Mouse (Mus musculus): Measurements from ENCODE around the gene Rps25. TPM values are rescaled to one million over a fixed set of nuclear protein-coding genes. Genes with fewer than 3 reads are reported as not detected.
"Not testable (repeated sequence)": the region's sequence is repeated elsewhere in the genome, so short reads cannot be mapped to it uniquely, and the experiment has no call there.

Rps25 gene
- 1,000 to 10,000 TPM; 3,659 to 4,118 TPM for polyA plus RNA-seq (2017; shearing (Covaris generic))

- ATAC-seq = peak; percentile 93
Measured at GRCm38 (mm10) chr9:44406906-44407751, at the start of gene Rps25, which contains the start of gene Trappc4. TSS of gene Rps25 (plus strand) at chr9:44407139. TSS of gene Trappc4 (minus strand) at chr9:44407600.

GRCm38 (mm10) chr9:44357207-44357606, 49.7 kb upstream of the Rps25 start:
- ATAC-seq = no peak

DNA sequence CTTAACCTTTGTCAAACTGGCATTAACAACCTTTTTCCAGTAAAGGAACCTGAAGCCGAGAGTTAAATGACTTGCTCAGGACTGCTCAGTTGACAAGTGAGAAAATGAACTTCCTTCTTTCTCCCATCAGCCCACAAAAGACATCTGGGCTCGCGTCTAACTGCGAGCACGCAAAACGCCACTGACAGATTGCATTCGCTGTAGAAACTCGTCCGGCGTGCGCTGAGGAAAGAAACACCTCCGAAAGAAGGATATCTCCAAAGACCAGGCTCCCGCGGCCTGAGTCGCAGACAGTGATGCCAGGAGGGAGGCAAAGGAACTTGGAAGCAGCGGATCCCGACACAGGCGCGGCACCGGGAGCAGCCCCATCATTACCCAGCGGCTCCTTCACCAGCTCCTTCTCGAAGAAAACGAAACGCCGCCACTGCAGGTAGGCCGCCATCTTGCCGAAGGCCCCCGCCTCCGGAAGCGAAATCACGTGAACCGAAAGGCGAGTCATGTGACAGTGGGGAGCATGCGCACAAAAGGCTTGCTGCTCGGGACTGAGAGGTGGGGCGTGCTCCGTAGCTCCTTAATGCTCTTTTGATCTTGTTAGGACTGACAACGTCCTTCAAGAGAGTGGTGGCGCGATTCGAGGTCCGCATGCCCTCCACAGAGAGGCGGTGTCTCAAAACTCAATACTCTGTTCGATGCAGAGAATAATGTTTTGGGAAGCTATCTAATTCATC, 45.6 kb upstream of the Rps25 start, which contains the start of gene Vps11:
Gene Vps11 (minus strand): TSS at position 481 of the 728 bp plus-strand sequence.
- peak; percentile 91 for ATAC-seq

GRCm38 (mm10) chr9:44361931-44362330, 45.0 kb upstream of the Rps25 start:
- not testable (repeated sequence) for ATAC-seq

DNA sequence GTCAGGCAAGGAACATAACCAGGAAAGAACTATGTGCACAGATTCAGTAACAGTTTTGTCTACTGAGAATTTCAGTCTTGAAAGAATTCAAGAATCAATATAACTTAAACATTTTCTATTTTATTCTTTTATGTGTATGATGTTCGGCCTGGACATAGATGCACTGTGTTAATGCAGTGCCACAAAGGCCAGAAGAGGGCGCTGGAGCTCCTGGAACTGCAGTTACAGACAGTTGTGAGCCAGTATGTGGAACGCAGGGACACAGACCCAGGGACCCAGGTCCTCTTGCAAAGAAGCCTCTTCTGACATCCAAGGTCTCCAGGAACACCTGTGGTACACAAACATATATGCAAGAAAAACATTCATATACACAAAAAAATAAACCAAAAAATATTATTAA, 42.5 kb upstream of the Rps25 start:
- no peak for ATAC-seq

- ATAC-seq = no peak
Measured at GRCm38 (mm10) chr9:44373386-44373785, 33.6 kb upstream of the Rps25 start.

DNA sequence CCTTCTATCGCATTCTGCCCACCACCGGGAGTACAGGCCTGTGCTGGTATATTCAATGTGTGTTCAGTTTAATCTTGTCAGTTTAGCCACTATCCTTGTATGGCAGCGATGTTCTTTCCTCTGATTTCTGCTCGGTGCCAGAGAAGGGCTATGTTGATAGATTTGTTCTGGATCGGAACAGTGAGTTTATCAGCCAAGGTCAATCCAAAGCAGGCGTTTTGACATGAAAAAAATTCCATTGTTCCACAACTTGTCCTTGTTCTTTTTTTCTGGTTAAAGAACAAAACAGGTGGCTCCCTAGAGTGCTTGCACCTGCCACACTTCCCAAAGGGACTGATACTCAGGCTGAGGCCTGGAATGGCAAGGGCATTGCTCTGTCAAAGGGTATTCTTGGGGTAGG, 30.8 kb upstream of the Rps25 start:
- no peak for ATAC-seq

DNA sequence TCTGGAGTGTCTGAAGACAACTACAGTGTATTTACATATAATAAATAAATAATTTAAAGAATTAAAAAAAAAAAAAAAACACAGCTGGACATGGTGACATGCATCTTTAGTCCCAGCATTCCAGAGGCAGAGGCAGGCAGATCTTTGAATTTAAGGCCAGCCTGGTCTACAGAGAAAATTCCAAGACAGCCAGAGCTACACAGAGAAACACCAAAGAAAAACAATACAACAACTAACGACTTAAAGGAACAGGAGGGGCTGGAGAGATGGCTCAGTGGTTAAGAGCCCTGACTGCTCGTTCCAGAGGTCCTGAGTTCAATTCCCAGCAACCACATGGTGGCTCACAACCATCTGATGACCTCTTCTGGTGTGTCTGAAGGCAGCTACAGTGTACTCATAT, 29.6 kb upstream of the Rps25 start:
- not testable (repeated sequence) for ATAC-seq

DNA sequence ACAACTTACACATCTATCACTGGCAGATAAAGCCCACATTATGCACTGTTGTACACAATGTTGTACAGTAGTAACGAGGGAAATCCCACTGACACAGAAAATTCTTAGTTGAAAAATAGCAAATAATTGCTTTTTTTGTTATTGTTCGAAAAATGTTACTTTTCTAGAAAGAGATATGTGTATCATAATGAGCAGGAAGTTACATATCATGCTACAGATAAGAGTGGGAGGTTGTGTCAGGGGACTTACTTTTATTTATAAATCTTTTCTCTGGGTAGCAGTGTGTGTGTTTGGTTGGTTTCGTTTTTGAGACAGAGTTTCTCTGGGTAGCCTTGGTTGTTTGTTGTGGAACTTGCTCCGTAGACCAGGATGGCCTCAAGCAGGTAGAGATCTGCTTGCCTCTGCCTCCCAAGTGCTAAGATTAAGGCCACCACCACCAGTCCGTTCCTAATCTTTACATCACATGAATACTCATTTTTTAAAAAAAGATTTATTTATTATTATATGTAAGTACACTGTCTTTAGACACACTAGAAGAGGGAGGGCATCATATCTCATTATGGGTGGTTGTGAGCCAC, 28.7 kb upstream of the Rps25 start:
- peak; percentile 7 for ATAC-seq

GRCm38 (mm10) chr9:44379054-44379834, 27.7 kb upstream of the Rps25 start, which contains the start of gene Hyou1:
TSS of gene Hyou1 (plus strand) at chr9:44379490.
- ATAC-seq = peak; percentile 91

GRCm38 (mm10) chr9:44379862-44380261, 27.1 kb upstream of the Rps25 start:
- no peak for ATAC-seq

DNA sequence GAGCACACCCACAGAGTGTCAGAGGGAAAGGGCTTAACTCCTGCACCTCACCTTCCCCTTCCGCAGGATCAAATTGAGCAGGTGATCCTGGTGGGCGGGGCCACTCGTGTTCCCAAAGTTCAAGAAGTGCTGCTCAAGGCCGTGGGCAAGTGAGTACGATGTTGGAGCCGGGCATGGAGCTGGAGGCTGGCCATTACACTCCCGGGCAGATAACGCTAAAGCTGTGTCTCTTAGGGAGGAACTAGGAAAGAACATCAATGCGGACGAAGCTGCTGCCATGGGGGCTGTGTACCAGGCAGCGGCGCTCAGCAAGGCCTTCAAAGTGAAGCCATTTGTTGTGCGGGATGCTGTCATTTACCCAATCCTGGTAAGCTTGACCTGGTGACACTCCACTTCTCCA, 22.3 kb upstream of the Rps25 start:
- no peak for ATAC-seq

DNA sequence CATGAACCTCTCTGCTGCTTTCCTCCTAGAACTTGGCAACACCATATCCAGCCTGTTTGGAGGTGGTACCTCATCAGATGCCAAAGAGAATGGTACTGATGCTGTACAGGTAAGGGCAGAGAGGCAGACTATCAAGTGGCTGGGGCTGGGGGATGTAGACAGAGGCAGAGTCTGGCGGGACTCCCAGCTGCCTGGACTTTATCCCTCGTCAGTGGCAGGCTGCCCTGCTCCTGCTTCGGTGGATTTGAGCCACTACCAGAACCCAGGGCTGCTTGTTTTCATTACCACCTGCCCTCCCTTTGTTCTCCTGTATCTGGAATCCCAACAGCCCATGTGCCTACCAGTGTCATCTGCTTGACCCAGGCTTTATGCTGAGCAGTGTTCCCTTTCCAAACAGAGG, 19.7 kb upstream of the Rps25 start:
- ATAC-seq = no peak

DNA sequence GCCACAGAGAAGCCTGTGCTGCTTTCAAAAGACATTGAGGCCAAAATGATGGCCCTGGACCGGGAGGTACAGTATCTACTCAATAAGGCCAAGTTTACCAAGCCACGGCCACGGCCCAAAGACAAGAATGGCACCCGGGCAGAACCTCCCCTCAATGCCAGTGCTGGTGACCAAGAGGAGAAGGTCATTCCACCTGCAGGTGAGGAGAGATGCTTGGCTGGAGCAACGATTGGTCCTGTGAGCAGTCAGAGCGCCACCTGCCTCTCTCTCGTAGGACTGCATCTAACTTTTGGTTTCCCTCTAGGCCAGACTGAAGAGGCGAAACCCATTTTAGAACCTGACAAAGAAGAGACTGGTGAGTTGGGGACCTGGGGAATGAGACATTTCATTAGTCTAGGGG, 17.7 kb upstream of the Rps25 start:
- ATAC-seq = peak; percentile 61

GRCm38 (mm10) chr9:44391466-44391865, 15.5 kb upstream of the Rps25 start:
- peak; percentile 65 for ATAC-seq

DNA sequence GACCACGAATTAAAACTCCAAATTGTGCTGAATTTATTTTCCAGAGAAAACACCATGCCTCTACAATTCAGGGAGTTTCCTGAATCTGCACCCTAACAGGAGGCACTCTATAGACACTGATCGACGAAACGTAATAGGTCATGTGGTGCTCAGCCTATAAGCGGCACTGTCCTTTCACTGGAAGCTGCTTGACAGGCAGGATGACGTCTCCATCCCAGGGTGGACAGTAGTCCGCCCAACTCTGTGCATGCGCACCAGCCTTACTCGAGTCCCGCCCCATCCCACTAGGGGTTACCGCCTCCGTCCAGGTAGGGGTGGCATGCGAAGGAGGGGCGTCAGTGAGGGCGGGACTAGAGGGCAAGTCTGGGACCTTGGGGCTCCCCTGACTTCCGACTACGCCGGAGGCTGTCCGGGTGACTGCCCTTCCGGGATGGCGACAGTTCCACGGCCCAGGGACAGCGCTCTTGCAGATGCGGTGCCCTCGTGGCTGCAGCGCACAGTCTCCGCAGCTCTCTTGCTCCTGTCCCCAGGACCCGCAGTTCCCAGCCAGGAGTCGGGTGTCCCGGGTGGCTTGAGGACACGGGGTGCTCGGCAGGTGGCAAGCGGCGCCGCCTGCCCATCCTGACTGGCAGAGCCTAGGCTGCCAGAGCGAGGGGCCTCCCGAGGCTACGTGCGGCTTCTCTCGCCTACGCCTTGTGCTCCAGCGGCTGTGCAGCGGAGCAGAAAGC, 10.1 kb upstream of the Rps25 start, which contains the start of gene Slc37a4:
Gene Slc37a4 (plus strand): TSS at position 169 of the 728 bp plus-strand sequence.
- peak; percentile 94 for ATAC-seq

- no peak for ATAC-seq
Measured at GRCm38 (mm10) chr9:44398087-44398486, 8.9 kb upstream of the Rps25 start.

GRCm38 (mm10) chr9:44398551-44398950, 8.4 kb upstream of the Rps25 start:
- no peak for ATAC-seq

- ATAC-seq = no peak
Measured at GRCm38 (mm10) chr9:44399114-44399794, 7.7 kb upstream of the Rps25 start.

- no peak for ATAC-seq
Measured at GRCm38 (mm10) chr9:44399795-44400114, 7.2 kb upstream of the Rps25 start.

GRCm38 (mm10) chr9:44401081-44401480, 5.9 kb upstream of the Rps25 start:
- ATAC-seq = no peak
